In the genomic region with DNA sequence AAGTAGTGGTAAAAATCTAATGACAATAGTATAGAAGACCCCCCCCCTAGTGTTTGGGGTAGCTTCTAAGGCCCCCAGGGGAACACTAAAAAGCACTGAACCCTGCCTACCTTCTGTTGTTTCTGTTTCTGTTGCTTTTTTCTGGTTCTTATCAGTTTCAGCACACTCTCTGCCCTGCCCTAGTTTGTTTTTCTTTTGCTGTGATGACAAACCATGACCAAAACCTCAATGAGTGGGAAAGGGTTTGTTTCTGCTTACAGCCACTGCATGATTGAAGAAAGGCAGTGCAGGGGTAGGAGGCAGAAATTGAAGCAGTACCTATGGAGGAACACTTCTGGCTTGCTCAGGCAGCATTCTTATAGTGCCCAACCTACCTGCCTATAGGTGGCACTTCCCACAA, we compare ENCODE assay signal across 16 mouse cellular contexts.
A peak's percentile ranks its signal among the peaks of the same experiment; 100 is the strongest.
DNase-seq lines count a peak whose midpoint lies in the region; ATAC-seq and TF ChIP-seq lines count a peak whose summit lies in the region.
"Had no signal": no experiment of that assay in that cellular context is flagged by ENCODE, and none has a peak within 500 bp of the region (broad histone marks: within the 10 kb centered on the region; RNA-seq: fewer than 3 reads in every experiment).

No protein-coding gene starts in this region.

- TF ChIP-seq CTCF in left cerebral cortex, adult 2 months (IDR thresholded peaks at IDR 0.05) = no peak

- H3K36me3 ChIP-seq in liver, embryonic 12.5 days = no peaks in the 10 kb centered on the region
- H3K36me3 ChIP-seq: embryonic facial prominence, embryonic 10.5 days had no signal

- intact Hi-C loops in left cerebral cortex, adult 2 months (cut with DNase I) = no loop called here

- no peaks in the 10 kb centered on the region for H3K27me3 ChIP-seq in liver, embryonic 12.5 days (replicated peaks)

- ATAC-seq in liver, embryonic 12.5 days = peak; percentile 63

- H3K9me3 ChIP-seq in liver, embryonic 12.5 days (replicated peaks) = no peaks in the 10 kb centered on the region
- H3K9me3 ChIP-seq: embryonic facial prominence, embryonic 10.5 days had no signal

- peak overlapping the region; percentile 32 for H3K4me2 ChIP-seq in liver, embryonic 12.5 days
- H3K4me2 ChIP-seq: lung, embryonic 14.5 days had no signal

- H3K27ac ChIP-seq in liver, embryonic 12.5 days = peak overlapping the region; percentile 96
- no peak overlapping the region for H3K27ac ChIP-seq in left cerebral cortex, adult 2 months
- H3K27ac ChIP-seq: embryonic facial prominence, embryonic 10.5 days; gastrocnemius, adult 2 months; heart, adult 2 months had no signal

- peak; percentile 17 for DNase-seq in spleen, adult 12 weeks (ENCODE audit: low spot score)
- DNase-seq in spleen, adult 18-20 months = no peak
- peak; percentile 70 for DNase-seq in c-Kit-positive CD71-positive TER-119-negative erythroid progenitor cells, embryonic 14.5 days (ENCODE audit: low read depth)
- no peak for DNase-seq in lung, postnatal 14 days
- DNase-seq in adrenal gland, adult 8-10 months = no peak
- no peak for DNase-seq in left cerebral cortex, adult 2 months (ENCODE audit: extremely low spot score in 1 of 2, low spot score in 2 of 2)
- DNase-seq: cerebellum, adult 9-10 months; gastrocnemius, adult 2 months; heart, adult 2 months; kidney, postnatal 14 days; layer of hippocampus, adult 9-11 months; lung, embryonic 14.5 days; thymus, adult 18-20 months had no signal

- H3K9ac ChIP-seq in liver, embryonic 12.5 days = peak overlapping the region; percentile 56
- H3K9ac ChIP-seq: lung, embryonic 14.5 days had no signal

- H3K4me1 ChIP-seq in liver, embryonic 12.5 days = peaks cover 75% of the 10 kb centered on the region
- H3K4me1 ChIP-seq: embryonic facial prominence, embryonic 10.5 days had no signal

- H3K4me3 ChIP-seq in liver, embryonic 12.5 days = no peak overlapping the region
- no peak overlapping the region for H3K4me3 ChIP-seq in left cerebral cortex, adult 2 months
- H3K4me3 ChIP-seq: embryonic facial prominence, embryonic 10.5 days; gastrocnemius, adult 2 months; heart, adult 2 months; myocyte had no signal

Comparison
In these comparisons a context has a peak if more than half of its experiments do, and no peak if none do; other contexts are left out.
1. DNase-seq: peak in spleen, adult 12 weeks (single experiment) and c-Kit-positive CD71-positive TER-119-negative erythroid progenitor cells, embryonic 14.5 days (single experiment); none in spleen, adult 18-20 months (0 of 2), lung, postnatal 14 days (single experiment), adrenal gland, adult 8-10 months (single experiment) and left cerebral cortex, adult 2 months (0 of 2).